Mouse (Mus musculus) v-Abl transformed pro-B cells (cell line): ENCODE measurements around the gene Alg9.

ENCODE experiments used
- in situ Hi-C, 2 experiments: fragments of 400-800 bp; cut with MboI; formaldehyde crosslinking; loops; one replicate each; pipeline ENCODE4 v1.15.1; 2025; ENCODE audit not compliant: unreplicated experiment in 2 of 2

Gene Alg9

GRCm38 (mm10) chr9:50752784-50753615, 21.8 kb upstream of the Alg9 start:
- in situ Hi-C loops = loop anchor here in 1 of 2 experiments (25.0 kb wide), 2 partner anchors 141 to 1766 kb away; partner anchors contain the start of genes Nkapd1, Pih1d2, Sdhd and Timm8b

- in situ Hi-C loops = loop anchor here in 1 of 2 experiments (25.0 kb wide), 2 partner anchors 142 to 1767 kb away; partner anchors contain the start of genes Nkapd1, Pih1d2, Sdhd and Timm8b
These were observed 20.9 kb upstream of the Alg9 start for GRCm38 (mm10) chr9:50753947-50754346.

GRCm38 (mm10) chr9:50756711-50757110, 18.1 kb upstream of the Alg9 start:
- in situ Hi-C loops = loop anchor here in 1 of 2 experiments (25.0 kb wide), 2 partner anchors 144 to 1769 kb away; partner anchors contain the start of genes Nkapd1, Pih1d2, Sdhd and Timm8b

GRCm38 (mm10) chr9:50761520-50762243, 13.1 kb upstream of the Alg9 start:
- in situ Hi-C loops = loop anchor here (5.0 to 25.0 kb wide), 4 partner anchors 54 to 1774 kb away; partner anchors contain the start of genes Nkapd1 (in 1 of the 2), Pih1d2 (in 1 of the 2), Pts (in 1 of the 2) and Sdhd (in 1 of the 2)

- in situ Hi-C loops = loop anchor here (5.0 to 25.0 kb wide), 4 partner anchors 56 to 1776 kb away; partner anchors contain the start of genes Nkapd1 (in 1 of the 2), Pih1d2 (in 1 of the 2), Pts (in 1 of the 2) and Sdhd (in 1 of the 2)
These were observed 11.5 kb upstream of the Alg9 start for GRCm38 (mm10) chr9:50763331-50763730.

- in situ Hi-C loops = loop anchor here in 1 of 2 experiments (10.0 to 25.0 kb wide), 3 partner anchors 155 to 1780 kb away; partner anchors contain the start of genes Nkapd1, Pih1d2, Pts and Sdhd
These were observed 7.2 kb upstream of the Alg9 start for GRCm38 (mm10) chr9:50767531-50768106.

- in situ Hi-C loops = loop anchor here in 1 of 2 experiments (10.0 to 25.0 kb wide), 3 partner anchors 156 to 1781 kb away; partner anchors contain the start of genes Nkapd1, Pih1d2, Pts and Sdhd
These were observed 6.5 kb upstream of the Alg9 start, which contains the start of gene Fdxacb1 for GRCm38 (mm10) chr9:50768107-50769002. Fdxacb1 (plus strand) TSS chr9:50768236.

GRCm38 (mm10) chr9:50770011-50770410, 4.8 kb upstream of the Alg9 start:
- in situ Hi-C loops = loop anchor here (10.0 to 25.0 kb wide), 3 partner anchors 158 to 1783 kb away; partner anchors contain the start of genes Sdhd (in 2 of the 2), Timm8b (in 2 of the 2), Nkapd1 (in 1 of the 2) and Pih1d2 (in 1 of the 2)

- in situ Hi-C loops = loop anchor here (10.0 to 25.0 kb wide), 3 partner anchors 162 to 1787 kb away; partner anchors contain the start of genes Sdhd (in 2 of the 2), Timm8b (in 2 of the 2), Nkapd1 (in 1 of the 2) and Pih1d2 (in 1 of the 2)
These were observed 775 bp upstream of the Alg9 start for GRCm38 (mm10) chr9:50774026-50774462.

- in situ Hi-C loops = loop anchor here in 1 of 2 experiments (10.0 kb wide), 1 partner anchor 171 kb away; the partner anchor contains the start of genes Sdhd and Timm8b
These were observed 875 bp downstream of the Alg9 start for GRCm38 (mm10) chr9:50775662-50776126.

GRCm38 (mm10) chr9:50776162-50776760, 1.4 kb downstream of the Alg9 start:
- in situ Hi-C loops = loop anchor here in 1 of 2 experiments (10.0 kb wide), 1 partner anchor 171 kb away; the partner anchor contains the start of genes Sdhd and Timm8b

GRCm38 (mm10) chr9:50782155-50782554, 7.3 kb downstream of the Alg9 start:
- in situ Hi-C loops = no loop called here

GRCm38 (mm10) chr9:50795266-50795665, 20.4 kb downstream of the Alg9 start:
- in situ Hi-C loops = loop anchor here (5.0 to 10.0 kb wide), 2 partner anchors 357 to 1120 kb away; no protein-coding TSS in a partner anchor

GRCm38 (mm10) chr9:50796776-50797175, 22.0 kb downstream of the Alg9 start:
- in situ Hi-C loops = loop anchor here (5.0 to 10.0 kb wide), 2 partner anchors 356 to 1118 kb away; no protein-coding TSS in a partner anchor

GRCm38 (mm10) chr9:50797641-50798040, 22.8 kb downstream of the Alg9 start:
- in situ Hi-C loops = loop anchor here (5.0 to 10.0 kb wide), 2 partner anchors 355 to 1117 kb away; no protein-coding TSS in a partner anchor

- in situ Hi-C loops = loop anchor here (5.0 to 10.0 kb wide), 2 partner anchors 354 to 1116 kb away; no protein-coding TSS in a partner anchor
These were observed 23.5 kb downstream of the Alg9 start for GRCm38 (mm10) chr9:50798368-50798767.

- in situ Hi-C loops = loop anchor here (5.0 kb wide), 4 partner anchors 46 to 341 kb away; partner anchors contain the start of gene Ppp2r1b (in 1 of the 2)
These were observed 26.2 kb downstream of the Alg9 start for GRCm38 (mm10) chr9:50800985-50801384.
